Mouse (Mus musculus) embryo, embryonic 10 days (tissue): Measurements from ENCODE around the gene Gpatch2.

Source experiments
- DNase-seq: peaks from one replicate; pipeline ENCODE4 v3.0.0-alpha.2; 2015; ENCODE audit warnings: low spot score

Gpatch2 gene

GRCm38 (mm10) chr1:187374418-187374817, 159.1 kb downstream of the Gpatch2 start:
- no peak for DNase-seq

- no peak for DNase-seq
Measured at GRCm38 (mm10) chr1:187376946-187377671, 161.8 kb downstream of the Gpatch2 start.

GRCm38 (mm10) chr1:187377865-187378524, 162.7 kb downstream of the Gpatch2 start:
- DNase-seq: no peak

GRCm38 (mm10) chr1:187389476-187389875, 174.2 kb downstream of the Gpatch2 start:
- DNase-seq: no peak

DNA sequence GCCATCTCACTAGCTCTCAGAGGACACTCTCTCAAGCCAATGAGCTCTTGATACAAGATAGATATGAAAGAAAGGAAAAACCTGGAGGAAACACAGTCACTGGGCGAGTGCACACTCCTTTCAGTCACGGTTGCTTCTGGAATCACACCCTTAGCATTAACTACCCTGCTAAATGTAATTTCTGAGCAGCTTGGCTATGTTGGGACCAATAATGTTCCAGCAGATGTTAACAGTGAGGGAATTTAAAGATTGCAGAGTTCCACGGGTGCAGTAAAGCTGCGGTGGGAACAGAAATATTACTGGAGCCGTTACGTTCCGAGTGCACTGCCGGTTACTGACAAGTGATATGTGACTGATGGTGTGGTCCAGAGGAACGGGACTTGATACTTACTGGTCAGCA, 185.5 kb downstream of the Gpatch2 start:
- no peak for DNase-seq
